Mouse (Mus musculus) erythroblast, embryonic 14.5 days (primary cell): Measurements from ENCODE around the gene Dnaic2.

Source experiments
- GATA1 ChIP-seq: IDR thresholded peaks from 2 replicates; pipeline ENCODE4 v1.6.1; 2012; ENCODE audit warnings: low read length, inconsistent platforms, mixed read lengths
- TAL1 ChIP-seq: IDR thresholded peaks from 3 replicates; pipeline ENCODE4 v1.6.1; 2012; ENCODE audit warnings: low read length, inconsistent platforms, mixed read lengths

DNA sequence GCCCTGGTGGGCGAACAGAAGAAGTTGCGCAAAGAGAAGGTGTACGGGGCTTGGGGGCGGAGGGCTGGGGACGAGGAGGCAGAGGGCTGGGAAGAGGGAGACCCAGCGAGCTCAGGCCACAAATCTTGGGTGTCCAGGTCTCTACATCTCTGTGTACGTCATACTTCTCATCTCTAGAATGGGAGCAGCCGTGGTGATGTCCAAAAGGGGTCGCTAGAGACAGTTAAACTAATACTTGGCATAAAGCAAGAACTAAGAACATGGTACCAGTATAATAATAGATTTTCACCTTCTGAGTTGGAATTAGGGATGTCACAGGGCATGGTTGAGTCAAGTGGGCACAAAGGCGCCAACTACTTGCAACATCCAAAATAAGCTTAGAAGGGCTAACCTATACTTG, 58.7 kb downstream of the Dnaic2 start:
- TF ChIP-seq GATA1 (no peak), TAL1 (no peak)
